Mouse (Mus musculus) heart, postnatal 0 days (tissue): ENCODE measurements at regions not wholly inside any gene's neighbourhood (a gene's known extent, or its start where the extent isn't known, plus 50 kb on each side); places are given as distances from the start of the nearest gene placed in this dataset.

Source experiments
- CTCF ChIP-seq: IDR thresholded peaks from 2 replicates; pipeline ENCODE4 v1.5.1; 2016; ENCODE audit warnings: antibody characterized with exemption, control low read depth, low read depth
- EP300 ChIP-seq: IDR thresholded peaks from 2 replicates; pipeline ENCODE4 v1.6.1; 2016; ENCODE audit warnings: antibody characterized with exemption, low read depth

- TF ChIP-seq EP300 (no peak), CTCF (no peak)
Measured at GRCm38 (mm10) chr15:102782988-102783799, 61.2 kb upstream of the Calcoco1 start.
